Mouse (Mus musculus) forebrain, postnatal 0 days (tissue): Measurements from ENCODE around the gene Sh3rf1. TPM values are rescaled to one million over a fixed set of nuclear protein-coding genes. Genes with fewer than 3 reads are reported as not detected.

ENCODE experiments used
- ATAC-seq: fragments of 200-750 bp; cut with Nextera tagmentation; 2 replicates; pipeline ENCODE4 v1.8.0; 2017; ENCODE audit warnings: mild to moderate bottlenecking, moderate library complexity
- DNase-seq: peaks from one replicate; pipeline ENCODE4 v3.0.0-alpha.2; 2015
- H3K27ac ChIP-seq: fragments of 300-500 bp; sonication (generic); 2 replicates; pipeline ENCODE4 v1.5.1; 2014; ENCODE audit warnings: low read depth, mild to moderate bottlenecking, antibody characterized with exemption, low read length, moderate library complexity, mixed read lengths
- H3K27me3 ChIP-seq: fragments of 300-500 bp; sonication (generic); 2 replicates; pipeline ENCODE4 v1.6.1; 2014; ENCODE audit warnings: mild to moderate bottlenecking, low read length, mixed read lengths; ENCODE audit not compliant: insufficient read depth
- H3K36me3 ChIP-seq: fragments of 300-500 bp; sonication (generic); 2 replicates; pipeline ENCODE4 v1.6.1; 2014; ENCODE audit warnings: mild to moderate bottlenecking, moderate library complexity; ENCODE audit not compliant: insufficient read depth
- H3K4me1 ChIP-seq: fragments of 300-500 bp; sonication (generic); 2 replicates; pipeline ENCODE4 v1.6.1; 2014; ENCODE audit warnings: antibody characterized with exemption; ENCODE audit not compliant: insufficient read depth
- H3K4me2 ChIP-seq: fragments of 300-500 bp; sonication (generic); 2 replicates; pipeline ENCODE4 v1.6.1; 2014; ENCODE audit warnings: low read depth, mild to moderate bottlenecking, moderate library complexity
- H3K4me3 ChIP-seq: fragments of 300-500 bp; sonication (generic); 2 replicates; pipeline ENCODE4 v1.5.1; 2014; ENCODE audit warnings: low read depth, low read length, mixed read lengths
- H3K9ac ChIP-seq: fragments of 300-500 bp; sonication (generic); 2 replicates; pipeline ENCODE4 v1.6.1; 2014; ENCODE audit warnings: mild to moderate bottlenecking
- H3K9me3 ChIP-seq: fragments of 300-500 bp; sonication (generic); 2 replicates; pipeline ENCODE4 v1.6.1; 2016; ENCODE audit warnings: low read length
- CTCF ChIP-seq: sonication (generic); IDR thresholded peaks from 2 replicates; pipeline ENCODE4 v1.5.1; 2016; ENCODE audit warnings: antibody characterized with exemption, control low read depth, low read depth
- WGBS: fragments of 180-500 bp; shearing (Covaris S2); extraction: QIAGEN DNeasy Blood & Tissue Kit; methylation state at CpG from one replicate; pipeline ENCODE4 v1.1.7; 2014; 5-methylcytosine and 5-hydroxymethylcytosine counted together
- polyA plus RNA-seq: library from polyadenylated mRNA; unstranded; fragments of >200 nt; fragmentation: Nextera tagmentation; extraction: Ambion mirVana; gene quantifications from 2 replicates; pipeline ENCODE4 v1.2.1, GENCODE M21; 2015
- total RNA-seq: library from RNA; depleted of rRNA; stranded (reverse); fragments of >200 nt; gene quantifications from 2 replicates; pipeline ENCODE4 v1.2.3, GENCODE M21; 2014

Gene Sh3rf1
- total and polyA plus RNA-seq, 2 experiments from 2014 or later = 27.3 to 35.4 TPM

DNA sequence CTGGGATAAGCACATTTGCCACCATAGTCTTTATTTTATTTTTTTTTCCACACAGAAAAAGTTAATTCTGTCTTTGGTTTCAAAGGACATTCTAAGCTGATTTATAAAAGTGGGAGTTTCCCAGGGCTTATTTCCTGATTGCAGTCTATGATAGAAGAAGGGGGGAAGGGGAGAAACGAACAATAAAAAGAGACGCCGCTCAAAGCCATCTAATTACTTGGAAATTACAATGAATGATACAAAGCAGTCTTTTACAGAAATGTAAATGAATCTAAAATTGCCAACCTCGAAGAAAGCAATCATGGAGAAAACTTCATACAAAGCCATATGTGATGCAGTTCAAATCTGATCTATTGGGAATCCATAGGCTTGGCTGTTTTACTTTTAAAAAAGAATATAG is 16.0 kb upstream of the Sh3rf1 start:
- Histone ChIP-seq H3K4me1 (peaks cover 3% of the 10 kb centered on the region; the same call in 1 of the 2 replicates), H3K36me3 (no peaks in the 10 kb centered on the region), H3K27me3 (no peaks in the 10 kb centered on the region), H3K4me2 (no peak overlapping the region), H3K4me3 (no peak overlapping the region), H3K9ac (no peak overlapping the region), H3K9me3 (no peaks in the 10 kb centered on the region), H3K27ac (no peak overlapping the region)
- DNase-seq (no peak), ATAC-seq (peak; percentile 69; the same call in 1 of the 2 replicates)
- no peak for TF ChIP-seq CTCF
- 8% methylated on average over 4 of the region's 4 CpGs for WGBS

DNA sequence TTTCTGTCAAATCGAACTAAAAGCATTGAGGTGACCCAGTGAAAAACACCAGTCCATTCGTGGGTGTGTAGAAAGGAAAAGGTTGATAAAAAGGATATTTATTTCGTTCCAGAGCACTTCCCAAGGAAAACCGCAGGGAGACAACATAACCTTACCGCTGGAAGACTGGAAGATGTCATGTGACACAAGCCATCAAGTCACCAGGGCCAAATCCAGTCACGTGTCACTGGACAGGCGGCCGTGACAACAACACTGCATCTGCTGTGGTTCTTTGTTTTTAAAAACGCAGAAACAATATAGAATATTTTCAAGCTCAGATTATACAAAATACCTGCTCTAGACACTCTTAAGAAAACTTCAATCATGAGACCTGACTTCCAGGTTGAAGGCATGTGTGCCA is 15.0 kb upstream of the Sh3rf1 start:
- Histone ChIP-seq H3K4me2 (no peak overlapping the region), H3K9ac (no peak overlapping the region), H3K27me3 (no peaks in the 10 kb centered on the region), H3K9me3 (no peaks in the 10 kb centered on the region), H3K4me3 (no peak overlapping the region), H3K36me3 (no peaks in the 10 kb centered on the region), H3K4me1 (peaks cover 3% of the 10 kb centered on the region; the same call in 1 of the 2 replicates), H3K27ac (no peak overlapping the region)
- no peak for TF ChIP-seq CTCF
- WGBS = 86% methylated on average over 9 of the region's 9 CpGs
- DNase-seq (no peak), ATAC-seq (no peak)

DNA sequence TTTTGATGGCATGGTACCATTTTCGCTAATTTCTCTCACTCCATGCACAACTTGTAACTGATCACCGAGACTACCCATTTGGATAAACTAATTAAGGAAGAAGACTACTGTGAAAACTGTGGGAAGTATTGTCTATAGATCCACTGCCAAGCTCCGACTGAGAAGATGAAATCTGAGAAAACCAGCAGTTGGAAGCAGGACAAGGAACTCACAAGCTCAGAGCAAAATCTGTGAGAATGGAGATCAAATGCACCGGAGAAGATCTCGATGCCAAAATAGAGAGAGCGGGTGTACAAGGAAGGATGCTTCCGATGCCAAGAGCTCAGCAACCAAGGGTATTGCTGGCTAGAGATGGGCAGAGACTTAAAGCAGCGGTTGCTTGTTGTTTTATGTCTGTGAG is 12.8 kb upstream of the Sh3rf1 start:
- Histone ChIP-seq H3K4me1 (peaks cover 9% of the 10 kb centered on the region; the same call in 1 of the 2 replicates), H3K9me3 (no peaks in the 10 kb centered on the region), H3K27ac (no peak overlapping the region), H3K36me3 (no peaks in the 10 kb centered on the region), H3K4me2 (no peak overlapping the region), H3K4me3 (no peak overlapping the region), H3K27me3 (no peaks in the 10 kb centered on the region), H3K9ac (no peak overlapping the region)
- TF ChIP-seq CTCF = no peak
- 55% methylated on average over 8 of the region's 8 CpGs for WGBS
- ATAC-seq (peak; percentile 14; the same call in 1 of the 2 replicates), DNase-seq (no peak)

DNA sequence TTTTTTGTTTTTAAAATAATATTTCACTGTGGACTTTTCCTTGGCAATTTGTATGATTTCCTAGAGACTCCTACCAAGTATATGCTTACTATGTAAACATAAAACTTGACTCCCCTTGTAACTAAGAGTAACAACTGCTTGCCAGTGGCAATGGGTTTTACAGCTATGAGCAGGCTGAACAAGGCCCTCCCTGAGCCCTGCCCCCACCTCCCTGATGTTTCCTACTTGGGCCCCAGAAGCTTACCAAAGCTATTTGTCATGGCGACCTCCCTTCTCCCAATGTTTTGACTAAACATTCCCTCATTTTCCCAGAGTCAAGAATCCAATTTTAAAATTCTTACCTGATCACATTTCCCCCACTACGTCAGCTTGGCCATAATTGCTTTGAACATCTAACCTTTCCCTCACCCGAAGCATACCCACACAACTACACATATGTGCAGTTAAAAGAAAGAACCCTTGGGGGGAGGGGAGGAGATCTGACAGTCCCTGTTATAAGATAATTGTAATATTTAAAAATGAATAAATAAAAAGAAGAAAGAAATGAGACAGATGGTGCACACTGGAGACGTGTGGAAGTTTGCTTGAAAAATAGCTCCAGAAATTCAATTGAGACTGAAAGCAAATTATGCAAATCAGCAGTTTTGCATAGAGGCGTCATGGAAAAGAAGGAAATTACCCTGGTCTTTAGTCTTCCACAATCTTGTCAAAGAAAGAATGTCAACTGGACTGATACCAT is 8.4 kb upstream of the Sh3rf1 start:
- Histone ChIP-seq H3K36me3 (no peaks in the 10 kb centered on the region), H3K27me3 (no peaks in the 10 kb centered on the region), H3K9me3 (no peaks in the 10 kb centered on the region), H3K4me3 (no peak overlapping the region), H3K9ac (no peak overlapping the region), H3K4me2 (no peak overlapping the region), H3K4me1 (peaks cover 13% of the 10 kb centered on the region; the same call in 1 of the 2 replicates), H3K27ac (peak overlapping the region; percentile 35; the same call in 1 of the 2 replicates)
- WGBS = 17% methylated on average over 5 of the region's 5 CpGs
- DNase-seq (no peak), ATAC-seq (peak; percentile 76)
- no peak for TF ChIP-seq CTCF

DNA sequence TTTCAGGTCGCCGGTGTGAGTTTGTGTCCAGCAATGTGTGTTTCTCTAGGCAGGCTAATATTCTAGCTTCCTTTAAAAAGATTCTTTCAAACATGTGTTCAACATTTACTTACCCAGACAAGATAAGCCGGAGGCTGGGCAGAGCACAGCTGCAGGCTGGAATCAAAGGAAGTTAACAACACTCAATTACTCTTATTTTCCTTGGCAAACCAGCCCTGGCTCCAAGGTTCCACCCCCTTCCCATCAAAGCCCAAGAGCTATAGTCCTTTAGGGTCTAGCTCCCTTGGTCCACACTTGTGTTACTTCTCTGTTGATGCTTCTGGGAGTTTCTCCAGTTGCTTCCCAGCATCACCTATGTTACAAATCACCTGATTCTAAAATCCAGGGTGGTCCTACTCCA is 6.7 kb upstream of the Sh3rf1 start:
- Histone ChIP-seq H3K4me3 (no peak overlapping the region), H3K36me3 (no peaks in the 10 kb centered on the region), H3K27ac (0 out of 2 replicates have a peak overlapping the region, but pooled peaks have one; percentile 40), H3K27me3 (no peaks in the 10 kb centered on the region), H3K4me2 (no peak overlapping the region), H3K9me3 (no peaks in the 10 kb centered on the region), H3K4me1 (peaks cover 13% of the 10 kb centered on the region; the same call in 1 of the 2 replicates), H3K9ac (no peak overlapping the region)
- no peak for TF ChIP-seq CTCF
- ATAC-seq = no peak
- 56% methylated on average over 3 of the region's 3 CpGs for WGBS
- no peak for DNase-seq

- Histone ChIP-seq H3K4me1 (peaks cover 13% of the 10 kb centered on the region; the same call in 1 of the 2 replicates), H3K27me3 (no peaks in the 10 kb centered on the region), H3K4me2 (no peak overlapping the region), H3K36me3 (no peaks in the 10 kb centered on the region), H3K4me3 (no peak overlapping the region), H3K9me3 (no peaks in the 10 kb centered on the region), H3K9ac (no peak overlapping the region), H3K27ac (0 out of 2 replicates have a peak overlapping the region, but pooled peaks have one; percentile 40)
- DNase-seq (no peak), ATAC-seq (peak; percentile 59)
- no peak for TF ChIP-seq CTCF
- 66% methylated on average over 8 of the region's 8 CpGs for WGBS
Measured at GRCm38 (mm10) chr8:61217426-61217825, 6.2 kb upstream of the Sh3rf1 start.

GRCm38 (mm10) chr8:61218439-61218838 is 5.2 kb upstream of the Sh3rf1 start:
- Histone ChIP-seq H3K4me1 (peaks cover 13% of the 10 kb centered on the region; the same call in 1 of the 2 replicates), H3K36me3 (no peaks in the 10 kb centered on the region), H3K27ac (no peak overlapping the region), H3K4me3 (no peak overlapping the region), H3K9ac (no peak overlapping the region), H3K4me2 (no peak overlapping the region), H3K9me3 (no peaks in the 10 kb centered on the region), H3K27me3 (no peaks in the 10 kb centered on the region)
- WGBS = 95% methylated on average over 2 of the region's 2 CpGs
- ATAC-seq = no peak
- no peak for DNase-seq
- TF ChIP-seq CTCF = no peak
